Mouse (Mus musculus) hematopoietic stem cell, adult 5-6 weeks (primary cell): ENCODE data around the gene Arhgap5. TPM values are rescaled to one million over a fixed set of nuclear protein-coding genes. Genes with fewer than 3 reads are reported as not detected.
A peak's percentile ranks its signal among the peaks of the same experiment; 100 is the strongest.

Source experiments
- ATAC-seq, 2 experiments: fragments of 125-278 bp in 1 of 2; replicated peaks in 1 of 2; 2 replicates each; pipeline ENCODE4 v1.8.0; 2016 to 2017; ENCODE audit warnings: inconsistent platforms in 2 of 2, mild to moderate bottlenecking in 2 of 2, moderate number of reproducible peaks in 2 of 2, low read depth in 1 of 2, moderate TSS enrichment in 1 of 2; ENCODE audit not compliant: low FRiP score in 2 of 2, poor library complexity in 2 of 2, severe bottlenecking in 2 of 2, insufficient read depth in 1 of 2, low TSS enrichment in 1 of 2
- total RNA-seq: library from RNA; stranded (forward); fragments of 172-1452, 232-1000 nt; gene quantifications from 2 replicates; pipeline ENCODE4 v1.2.3, GENCODE M21; 2017

Gene Arhgap5
- total RNA-seq, result 26.8 and 37.1 TPM in 2 replicates

GRCm38 (mm10) chr12:52503456-52504320 is at the start of gene Arhgap5:
Gene Arhgap5, plus strand, starts transcription at chr12:52503972.
- ATAC-seq, result peak; percentile 76 to 83

DNA sequence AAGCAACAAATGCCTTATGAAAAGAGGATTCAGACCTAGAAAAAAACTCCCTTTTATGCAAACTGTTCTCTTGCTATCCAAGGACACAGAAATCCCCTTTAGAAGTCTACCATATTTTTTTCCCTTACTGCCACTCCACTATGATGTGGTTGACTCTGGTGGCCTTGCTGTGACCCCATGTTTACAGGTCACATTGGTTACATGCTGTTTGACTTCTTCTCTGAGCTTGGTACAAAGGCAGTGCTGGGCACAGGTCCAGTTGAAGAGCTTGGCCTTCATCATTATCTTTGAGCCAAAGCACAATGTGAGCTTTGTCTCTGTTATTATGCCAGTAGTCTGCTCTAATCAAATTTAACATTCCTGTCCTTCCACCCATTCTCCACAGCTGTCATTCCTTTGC is 39.2 kb upstream of the Arhgap5 start:
- ATAC-seq, result no peak

- no peak for ATAC-seq
These were observed 32.2 kb upstream of the Arhgap5 start for GRCm38 (mm10) chr12:52471621-52472020.

- ATAC-seq, result 0 out of 4 replicates have a peak, but pooled peaks of 1 of the 2 experiments have one; percentile 17
These were observed 29.5 kb upstream of the Arhgap5 start for GRCm38 (mm10) chr12:52473988-52474968.

GRCm38 (mm10) chr12:52476036-52476435 is 27.7 kb upstream of the Arhgap5 start:
- ATAC-seq, result no peak

GRCm38 (mm10) chr12:52478611-52479010 is 25.2 kb upstream of the Arhgap5 start:
- no peak for ATAC-seq

DNA sequence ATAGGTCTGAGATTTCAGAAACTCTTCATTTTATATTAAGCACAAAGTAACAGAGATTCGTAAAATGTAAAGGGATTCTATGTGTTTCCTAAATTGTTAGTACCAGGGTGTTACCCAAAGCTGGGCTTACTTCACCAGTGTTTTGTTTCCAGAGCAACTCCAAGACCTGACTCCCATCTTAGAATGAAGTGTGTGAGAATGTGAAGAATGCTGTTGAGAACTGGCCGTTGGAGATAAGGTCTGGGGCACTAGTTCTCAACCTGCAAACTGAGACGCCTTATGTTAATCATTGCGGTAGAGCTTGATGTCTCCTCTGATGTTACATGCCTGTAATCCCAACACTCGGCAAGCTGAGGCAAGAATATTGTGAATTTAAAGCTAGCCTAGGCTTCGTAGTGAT is 24.4 kb upstream of the Arhgap5 start:
- no peak for ATAC-seq

- no peak for ATAC-seq
These were observed 22.9 kb upstream of the Arhgap5 start for GRCm38 (mm10) chr12:52480851-52481250.

- ATAC-seq, result no peak
These were observed 21.7 kb upstream of the Arhgap5 start for GRCm38 (mm10) chr12:52481969-52482550.

- no peak for ATAC-seq
These were observed 20.6 kb upstream of the Arhgap5 start for GRCm38 (mm10) chr12:52483219-52483618.

GRCm38 (mm10) chr12:52488266-52488975 is 15.4 kb upstream of the Arhgap5 start:
- no peak for ATAC-seq

- ATAC-seq, result no peak
These were observed 10.5 kb upstream of the Arhgap5 start for GRCm38 (mm10) chr12:52493281-52493681.

GRCm38 (mm10) chr12:52497209-52497608 is 6.6 kb upstream of the Arhgap5 start:
- no peak for ATAC-seq

DNA sequence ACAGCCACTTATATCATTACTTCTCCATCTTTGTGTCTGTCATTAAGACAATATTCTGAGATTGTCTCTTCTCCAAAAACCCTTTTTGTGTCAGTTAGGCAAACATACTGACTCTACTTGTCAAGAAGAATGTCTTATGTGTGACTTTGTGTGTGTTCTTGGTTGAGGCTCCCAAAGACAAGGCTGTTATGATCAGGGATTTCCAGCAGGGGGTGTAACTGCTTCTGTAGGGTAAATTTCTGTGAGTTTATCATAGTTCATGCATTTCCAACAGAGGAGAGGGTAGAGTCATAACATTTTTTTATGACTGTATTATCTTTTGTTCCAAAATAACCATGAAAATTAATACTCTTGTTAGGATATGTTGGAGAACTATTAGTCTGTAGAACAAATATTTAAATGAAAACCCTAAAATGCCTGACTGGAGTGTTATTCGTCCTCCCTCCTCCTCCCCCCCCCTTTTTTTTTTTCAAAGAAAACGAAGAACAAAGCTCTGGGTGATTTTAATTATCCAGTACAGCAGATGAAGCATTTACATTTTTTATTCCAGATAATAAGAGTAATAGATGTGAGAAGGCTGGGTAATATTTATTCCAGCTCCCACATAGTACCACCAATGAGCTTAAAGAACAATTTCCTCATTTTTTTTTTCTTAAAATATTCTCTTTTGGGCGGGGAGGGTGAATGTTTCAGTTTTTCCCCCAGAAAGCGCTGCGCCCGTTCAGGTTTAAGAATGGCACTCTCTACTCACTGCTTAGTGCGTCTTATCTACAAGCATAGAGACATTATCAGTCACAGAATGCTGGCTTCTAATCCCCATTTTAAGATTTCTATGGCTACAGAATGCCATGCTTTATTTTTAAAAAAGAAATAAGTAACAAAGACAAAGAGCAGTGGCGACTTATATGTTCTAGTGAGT is 2.6 kb upstream of the Arhgap5 start:
- no peak for ATAC-seq

- no peak for ATAC-seq
These were observed 1.6 kb upstream of the Arhgap5 start for GRCm38 (mm10) chr12:52502161-52502560.

DNA sequence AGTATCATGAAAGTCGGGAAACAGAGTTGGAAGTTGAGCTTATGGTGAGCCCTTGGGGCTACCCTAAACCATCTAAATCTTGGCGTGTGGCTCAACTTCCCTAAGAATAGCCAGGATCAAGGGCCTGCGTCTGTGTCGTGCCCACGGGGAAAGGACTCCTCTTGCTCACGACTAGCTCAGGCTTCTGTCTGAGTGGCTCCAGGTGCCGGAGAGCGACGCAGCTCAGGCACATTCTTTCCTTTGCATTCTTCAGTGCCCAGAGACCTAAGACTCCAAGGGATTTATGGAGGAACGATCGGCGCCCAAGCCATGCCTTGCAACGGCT is 679 bp upstream of the Arhgap5 start:
- peak; percentile 18 to 35; a peak in 2 of 4 replicates for ATAC-seq
